Mouse (Mus musculus) ES-E14 (cell line): ENCODE measurements around the gene F2rl1. TPM values are rescaled to one million over a fixed set of nuclear protein-coding genes. Genes with fewer than 3 reads are reported as not detected.

Experiments used
- DNase-seq: peaks from one replicate; pipeline ENCODE4 v3.0.0-alpha.2; 2013; ENCODE audit warnings: low read depth, low spot score
- H3K27ac ChIP-seq: 2 replicates; pipeline ENCODE4 v1.5.1; 2012; ENCODE audit warnings: low read depth, mild to moderate bottlenecking, low read length, moderate library complexity, mixed read lengths; ENCODE audit not compliant: poor library complexity, insufficient read depth, severe bottlenecking
- H3K36me3 ChIP-seq: 2 replicates; pipeline ENCODE4 v1.6.1; 2012; ENCODE audit warnings: mild to moderate bottlenecking, low read length, moderate library complexity, mixed read lengths; ENCODE audit not compliant: control insufficient read depth, poor library complexity, insufficient read depth, severe bottlenecking
- H3K4me1 ChIP-seq, 2 experiments: fragments of 150-350 bp in 1 of 2; sonication (generic) in 1 of 2; 2 replicates each; pipeline ENCODE4 v1.6.1; 2012; ENCODE audit warnings: low read length in 2 of 2, mild to moderate bottlenecking in 1 of 2, mixed read lengths in 1 of 2; ENCODE audit not compliant: control insufficient read depth in 2 of 2, insufficient read depth in 2 of 2, poor library complexity in 1 of 2
- H3K4me3 ChIP-seq, 2 experiments: fragments of 150-350 bp in 1 of 2; sonication (generic) in 1 of 2; 2 replicates each; pipeline ENCODE4 v1.5.1; 2012; ENCODE audit warnings: low read length in 2 of 2, low read depth in 1 of 2, mild to moderate bottlenecking in 1 of 2, mixed read lengths in 1 of 2; ENCODE audit not compliant: insufficient read depth in 1 of 2, poor library complexity in 1 of 2, severe bottlenecking in 1 of 2
- H3K9ac ChIP-seq: 2 replicates; pipeline ENCODE4 v1.6.1; 2012; ENCODE audit warnings: low read depth, mild to moderate bottlenecking, low read length, mixed read lengths; ENCODE audit not compliant: poor library complexity, insufficient read depth, severe bottlenecking
- H3K9me3 ChIP-seq: fragments of 150-350 bp; sonication (generic); 2 replicates; pipeline ENCODE4 v1.6.1; 2012; ENCODE audit warnings: low read depth, mild to moderate bottlenecking, low read length; ENCODE audit not compliant: control insufficient read depth, insufficient read depth
- CHD2 ChIP-seq: IDR thresholded peaks from 2 replicates; pipeline ENCODE4 v1.6.1; 2014; ENCODE audit warnings: mild to moderate bottlenecking, low read depth, low read length, inconsistent platforms
- HCFC1 ChIP-seq: IDR thresholded peaks from 2 replicates; pipeline ENCODE4 v1.6.1; 2012; ENCODE audit warnings: low read length, inconsistent platforms, borderline replicate concordance; ENCODE audit not compliant: insufficient read depth
- MAFK ChIP-seq: IDR thresholded peaks from 2 replicates; pipeline ENCODE4 v1.6.1; 2014; ENCODE audit warnings: mild to moderate bottlenecking, low read depth, low read length, inconsistent platforms; ENCODE audit not compliant: insufficient read depth
- ZC3H11A ChIP-seq: IDR thresholded peaks from 2 replicates; pipeline ENCODE4 v1.6.1; 2012; ENCODE audit warnings: low read depth, mild to moderate bottlenecking, inconsistent platforms, low read length, borderline replicate concordance
- ZNF384 ChIP-seq: IDR thresholded peaks from 2 replicates; pipeline ENCODE4 v1.6.1; 2012; ENCODE audit warnings: low read depth, low read length, inconsistent platforms
- in situ Hi-C, 2 experiments: fragments of 600-800 bp; cut with MboI; formaldehyde crosslinking; loops; one replicate each; pipeline ENCODE4 v1.15.1; 2025; ENCODE audit warnings: low sequenced_read_pairs in 2 of 2, inconsistent platforms in 1 of 2; ENCODE audit not compliant: unreplicated experiment in 2 of 2
- total RNA-seq: library from RNA; depleted of rRNA; stranded (reverse); fragments of 300-350 nt; gene quantifications from 2 replicates; pipeline ENCODE4 v1.2.3, GENCODE M21; 2012

F2rl1 gene
- total RNA-seq, 1 experiment = 51.7 TPM

- no peak for DNase-seq
- H3K27ac ChIP-seq = no peak overlapping the region
- TF ChIP-seq HCFC1 (no peak), CHD2 (no peak)
- no peak overlapping the region for H3K4me3 ChIP-seq
- peaks cover 2 to 3% of the 10 kb centered on the region in 2 experiments; a peak in 1 of 4 replicates for H3K4me1 ChIP-seq
- H3K9me3 ChIP-seq = no peaks in the 10 kb centered on the region
- H3K9ac ChIP-seq = no peak overlapping the region
- H3K36me3 ChIP-seq = no peaks in the 10 kb centered on the region
- in situ Hi-C loops = loop anchor here in 1 of 2 experiments (10.0 to 25.0 kb wide), 2 partner anchors 171 to 408 kb away; no protein-coding TSS in a partner anchor
Observed at GRCm38 (mm10) chr13:95553885-95554492, 29.0 kb upstream of the F2rl1 start.

GRCm38 (mm10) chr13:95550636-95551370 is 25.8 kb upstream of the F2rl1 start:
- peaks cover 8 to 12% of the 10 kb centered on the region in 2 experiments; a peak in 3 of 4 replicates for H3K4me1 ChIP-seq
- H3K9me3 ChIP-seq = no peaks in the 10 kb centered on the region
- no peak overlapping the region for H3K4me3 ChIP-seq
- no peaks in the 10 kb centered on the region for H3K36me3 ChIP-seq
- TF ChIP-seq HCFC1 (no peak), ZNF384 (no peak), MAFK (no peak)
- H3K9ac ChIP-seq = no peak overlapping the region
- H3K27ac ChIP-seq = no peak overlapping the region
- no peak for DNase-seq
- in situ Hi-C loops = loop anchor here in 1 of 2 experiments (10.0 to 25.0 kb wide), 2 partner anchors 174 to 411 kb away; no protein-coding TSS in a partner anchor

GRCm38 (mm10) chr13:95549421-95549820 is 24.4 kb upstream of the F2rl1 start:
- no peak overlapping the region for H3K4me3 ChIP-seq
- peaks cover 8 to 12% of the 10 kb centered on the region in 2 experiments; a peak in 3 of 4 replicates for H3K4me1 ChIP-seq
- in situ Hi-C loops = no loop called here
- no peaks in the 10 kb centered on the region for H3K9me3 ChIP-seq
- H3K9ac ChIP-seq = no peak overlapping the region
- no peak overlapping the region for H3K27ac ChIP-seq
- no peak for DNase-seq
- no peak for TF ChIP-seq HCFC1
- no peak for TF ChIP-seq ZNF384
- TF ChIP-seq ZC3H11A = no peak
- no peak for TF ChIP-seq MAFK
- no peak for TF ChIP-seq CHD2
- no peaks in the 10 kb centered on the region for H3K36me3 ChIP-seq

- TF ChIP-seq CHD2 = no peak
- TF ChIP-seq ZNF384 = no peak
- TF ChIP-seq HCFC1 = no peak
- TF ChIP-seq ZC3H11A = no peak
- TF ChIP-seq MAFK = no peak
- peaks cover 8 to 12% of the 10 kb centered on the region in 2 experiments; a peak in 3 of 4 replicates for H3K4me1 ChIP-seq
- H3K4me3 ChIP-seq = no peak overlapping the region
Observed at GRCm38 (mm10) chr13:95548856-95549255, 23.8 kb upstream of the F2rl1 start.

GRCm38 (mm10) chr13:95548291-95548789 is 23.3 kb upstream of the F2rl1 start:
- no peak overlapping the region for H3K27ac ChIP-seq
- peak overlapping the region in 1 of 2 experiments; percentile 2; a peak in 1 of 4 replicates for H3K4me3 ChIP-seq
- H3K9me3 ChIP-seq = no peaks in the 10 kb centered on the region
- H3K9ac ChIP-seq = no peak overlapping the region
- no peak for DNase-seq
- H3K4me1 ChIP-seq = peaks cover 8 to 12% of the 10 kb centered on the region in 2 experiments; a peak in 3 of 4 replicates
- TF ChIP-seq ZC3H11A = no peak
- TF ChIP-seq MAFK = no peak
- TF ChIP-seq HCFC1 = no peak
- TF ChIP-seq CHD2 = no peak
- no peak for TF ChIP-seq ZNF384
- in situ Hi-C loops = no loop called here
- no peaks in the 10 kb centered on the region for H3K36me3 ChIP-seq

More at GRCm38 (mm10) chr13:95548856-95549255, 23.8 kb upstream of the F2rl1 start:
- Histone ChIP-seq H3K9me3 (no peaks in the 10 kb centered on the region), H3K9ac (no peak overlapping the region), H3K36me3 (no peaks in the 10 kb centered on the region), H3K27ac (no peak overlapping the region)
- no peak for DNase-seq
- in situ Hi-C loops = no loop called here
